Mouse (Mus musculus) spleen, adult 18-20 months (tissue): ENCODE measurements around the gene Gm3415.

Source experiments
- DNase-seq, 2 experiments: peaks; one replicate each; pipeline ENCODE4 v3.0.0; 2022; ENCODE audit warnings: mixed read lengths in 2 of 2

Gene Gm3415

GRCm38 (mm10) chr5:146599970-146600369 lies 44.0 kb downstream of the Gm3415 start:
- DNase-seq = no peak

DNA sequence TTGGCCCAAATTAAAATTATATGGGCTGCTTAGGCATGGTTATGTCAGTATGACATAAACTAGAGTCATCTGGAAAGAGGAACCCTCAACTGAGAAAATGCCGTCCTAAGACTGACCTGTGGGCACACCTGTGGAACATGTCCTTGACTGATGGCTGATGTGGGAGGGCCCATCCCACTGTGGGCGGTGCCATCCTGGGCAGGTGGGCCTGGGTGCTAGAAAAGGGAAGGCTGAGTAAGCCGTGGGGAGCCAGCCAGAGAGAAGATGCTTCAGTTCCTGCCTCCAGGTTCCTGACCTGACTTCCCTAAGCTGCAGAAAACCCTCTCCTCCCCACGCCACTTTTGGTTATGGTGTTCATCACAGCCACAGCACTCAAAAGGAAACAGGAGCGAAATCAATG lies 50.3 kb downstream of the Gm3415 start:
- DNase-seq = no peak

DNA sequence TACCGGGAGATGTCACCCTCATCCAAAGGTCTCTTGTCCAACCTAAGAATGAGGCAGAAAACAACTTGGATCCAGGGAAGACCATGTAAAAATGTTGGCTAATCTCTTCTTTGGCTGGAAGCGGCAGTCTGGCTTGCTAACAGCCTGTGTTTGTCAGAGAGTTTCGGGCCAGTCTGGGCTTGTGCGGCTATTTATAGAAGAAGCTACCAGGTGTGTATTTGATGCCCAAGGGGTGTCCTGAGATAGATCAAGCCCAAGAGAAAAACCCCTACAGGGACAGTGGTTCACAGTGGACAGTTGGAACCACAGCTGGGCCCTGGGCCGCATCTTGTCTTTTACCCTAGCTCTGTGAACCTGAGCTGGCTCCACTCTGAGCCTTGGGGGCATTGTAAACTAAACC lies 51.0 kb downstream of the Gm3415 start:
- DNase-seq = no peak

- no peak for DNase-seq
Measured at GRCm38 (mm10) chr5:146607816-146608215, 51.9 kb downstream of the Gm3415 start.
